Mouse (Mus musculus) spleen, embryonic (tissue): ENCODE measurements around the gene Fbxo28.
"Not testable (repeated sequence)": the region's sequence is repeated elsewhere in the genome, so short reads cannot be mapped to it uniquely, and the experiment has no call there.

Experiments
- CTCF ChIA-PET: fragments of 350-600 bp; sonication (Branson Sonifier 250); formaldehyde crosslinking; loops from one replicate; lab custom pipeline; 2022; lab: Charles Lee

Fbxo28 gene

GRCm38 (mm10) chr1:182290741-182291140 lies 50.7 kb downstream of the Fbxo28 start:
- CTCF ChIA-PET, result not testable (repeated sequence)

GRCm38 (mm10) chr1:182289781-182290180 lies 51.6 kb downstream of the Fbxo28 start:
- CTCF ChIA-PET, result no interaction called here

GRCm38 (mm10) chr1:182288601-182289000 lies 52.8 kb downstream of the Fbxo28 start:
- CTCF ChIA-PET, result interaction anchor here (0.5 kb wide), 1 partner anchor 18 kb away, joined by 4 read pairs; no protein-coding TSS in a partner anchor

GRCm38 (mm10) chr1:182287781-182288180 lies 53.6 kb downstream of the Fbxo28 start:
- CTCF ChIA-PET, result no interaction called here

- CTCF ChIA-PET, result no interaction called here
Measured at GRCm38 (mm10) chr1:182284795-182285194, 56.6 kb downstream of the Fbxo28 start.

DNA sequence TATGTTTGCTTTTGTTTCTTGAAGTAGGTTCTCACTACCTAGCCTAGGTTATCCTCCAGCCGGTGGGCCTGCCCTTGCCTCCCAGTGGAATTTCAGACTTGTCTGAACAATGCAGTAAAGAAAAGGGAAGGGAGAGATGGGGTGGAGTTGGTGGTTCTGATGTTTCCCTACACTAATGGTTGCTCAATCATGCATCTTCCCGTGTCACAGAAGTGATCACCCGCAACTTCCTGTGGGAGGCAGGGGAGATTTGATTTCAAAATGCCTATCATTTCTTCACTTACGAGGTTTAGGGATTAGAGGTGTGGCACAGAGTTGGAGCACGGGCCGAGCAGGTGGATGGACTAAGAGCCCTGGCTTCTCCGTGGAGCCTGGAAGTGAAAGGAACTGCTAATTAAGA lies 58.2 kb downstream of the Fbxo28 start:
- CTCF ChIA-PET, result no interaction called here

GRCm38 (mm10) chr1:182282091-182283075 lies 59.0 kb downstream of the Fbxo28 start, which contains the start of gene Degs1:
Gene Degs1 (minus strand): TSS chr1:182282804.
- CTCF ChIA-PET, result interaction anchor here (0.6 kb wide), 1 partner anchor 209 kb away, joined by 5 read pairs; no protein-coding TSS in a partner anchor

- CTCF ChIA-PET, result no interaction called here
Measured at GRCm38 (mm10) chr1:182281251-182281711, 60.1 kb downstream of the Fbxo28 start.

GRCm38 (mm10) chr1:182280577-182280976 lies 60.9 kb downstream of the Fbxo28 start:
- CTCF ChIA-PET, result no interaction called here

DNA sequence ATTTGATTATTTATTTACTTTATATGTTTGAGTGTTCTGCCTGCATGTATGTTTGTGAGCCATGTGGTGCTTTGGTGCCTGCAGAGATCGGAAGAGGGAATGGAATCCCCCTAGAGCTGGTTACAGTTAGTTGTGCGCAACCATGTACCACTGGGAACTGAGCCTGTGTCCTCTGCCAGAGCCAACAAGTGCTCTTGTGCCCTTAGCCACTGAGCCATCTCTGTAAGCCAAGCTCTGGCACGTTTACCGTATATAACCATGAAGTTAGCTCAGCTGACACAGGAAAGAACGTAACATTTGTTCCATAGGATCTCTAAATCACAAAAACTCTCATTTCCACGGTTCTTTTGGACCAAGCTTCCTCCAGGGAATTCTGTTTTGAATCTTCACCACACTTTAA lies 61.4 kb downstream of the Fbxo28 start:
- CTCF ChIA-PET, result no interaction called here

GRCm38 (mm10) chr1:182279436-182279835 lies 62.0 kb downstream of the Fbxo28 start:
- CTCF ChIA-PET, result no interaction called here

DNA sequence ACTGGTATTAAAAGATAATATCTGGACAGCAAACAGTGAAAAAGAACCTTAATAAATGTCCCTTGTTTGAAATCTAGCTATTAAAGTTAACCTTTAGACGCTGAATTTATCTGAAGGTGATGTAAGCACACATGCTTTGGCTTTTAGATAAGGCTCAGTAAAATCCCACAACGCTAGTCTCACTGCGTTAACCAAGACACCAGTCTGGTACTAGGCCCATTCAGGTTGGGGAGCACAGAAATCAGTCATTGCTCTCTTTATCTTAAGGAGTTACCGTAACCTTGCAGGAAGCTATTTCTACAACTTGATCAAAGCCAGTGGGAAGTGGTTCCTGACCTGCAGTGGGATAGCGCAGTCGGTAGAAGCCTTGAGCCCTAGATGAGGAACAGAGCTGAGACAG lies 66.3 kb downstream of the Fbxo28 start:
- CTCF ChIA-PET, result no interaction called here

GRCm38 (mm10) chr1:182271632-182272031 lies 69.8 kb downstream of the Fbxo28 start:
- CTCF ChIA-PET, result no interaction called here

GRCm38 (mm10) chr1:182271130-182271529 lies 70.3 kb downstream of the Fbxo28 start:
- CTCF ChIA-PET, result no interaction called here

DNA sequence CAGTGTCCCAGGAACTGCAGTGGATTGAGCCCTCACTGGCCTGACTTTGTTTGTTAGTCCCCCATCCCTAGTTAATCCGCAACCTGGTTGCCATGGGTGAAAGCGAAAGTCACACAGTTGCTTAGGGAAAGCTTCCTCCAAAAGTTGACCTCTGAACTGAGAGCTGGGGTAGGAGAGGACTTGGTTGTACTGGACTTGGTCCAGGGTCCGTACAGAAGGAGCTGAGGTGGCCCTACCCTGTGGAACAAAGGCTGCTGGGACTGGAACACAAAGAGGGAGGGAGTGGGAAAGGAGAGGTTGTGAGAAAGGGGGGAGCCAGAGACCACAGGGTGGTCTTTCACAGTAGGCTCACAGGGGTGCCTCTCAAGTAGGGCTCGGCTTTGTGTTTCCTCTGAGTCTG lies 73.1 kb downstream of the Fbxo28 start:
- CTCF ChIA-PET, result no interaction called here

DNA sequence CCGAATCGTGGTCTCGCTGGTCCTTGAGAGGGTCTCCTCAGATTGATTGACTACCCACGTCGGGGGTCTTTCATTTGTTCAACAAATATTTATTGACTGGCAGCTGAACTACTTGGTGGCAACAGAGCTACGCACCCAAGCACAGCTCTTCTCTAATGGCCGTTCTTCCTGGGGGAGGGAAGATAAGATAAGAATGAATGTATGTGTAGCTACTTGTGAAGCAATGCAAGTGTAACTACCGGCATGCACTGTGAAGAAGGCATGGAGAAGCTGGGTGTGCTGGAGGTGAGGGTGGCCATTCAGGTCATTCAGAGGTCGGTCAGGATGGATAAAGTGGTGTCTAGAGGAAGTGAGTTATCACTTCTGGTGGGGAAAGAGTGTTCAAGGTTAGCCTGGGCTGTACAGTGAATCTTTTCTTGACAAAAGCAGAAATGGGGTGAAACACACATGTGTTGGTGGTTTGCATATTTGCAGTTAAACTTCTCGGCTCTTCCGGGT lies 75.4 kb downstream of the Fbxo28 start:
- CTCF ChIA-PET, result no interaction called here
